Mouse (Mus musculus) embryo, embryonic 11.5 days (tissue): ENCODE results near the gene Mkrn1.
"Not testable (repeated sequence)": the region's sequence is repeated elsewhere in the genome, so short reads cannot be mapped to it uniquely, and the experiment has no call there.

Experiments
- DNase-seq: peaks from one replicate; pipeline ENCODE4 v3.0.0-alpha.2; 2012; ENCODE audit warnings: low read depth, low spot score

Mkrn1 gene

DNA sequence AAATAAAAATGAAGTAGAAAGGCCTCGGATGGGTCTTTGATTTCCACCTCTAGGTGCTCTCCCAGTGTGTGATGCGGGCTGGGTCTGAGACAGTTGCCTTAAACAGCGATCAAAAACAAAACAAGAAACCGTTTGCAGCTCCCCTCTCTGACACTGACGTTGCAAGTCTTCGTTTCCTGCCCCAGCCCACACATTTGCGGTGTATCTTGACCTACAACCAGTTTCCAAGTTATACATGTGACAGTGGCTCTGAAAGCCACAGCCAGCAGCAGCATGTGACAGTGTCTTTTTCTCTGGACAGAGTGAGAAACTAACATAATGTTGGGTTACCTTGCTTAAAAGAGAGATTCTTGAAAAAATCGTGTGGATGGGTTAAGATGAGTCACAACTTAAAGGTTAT lies 40.5 kb downstream of the Mkrn1 start:
- DNase-seq = no peak

- DNase-seq = no peak
Measured at GRCm38 (mm10) chr6:39379224-39379623, 41.0 kb downstream of the Mkrn1 start.

DNA sequence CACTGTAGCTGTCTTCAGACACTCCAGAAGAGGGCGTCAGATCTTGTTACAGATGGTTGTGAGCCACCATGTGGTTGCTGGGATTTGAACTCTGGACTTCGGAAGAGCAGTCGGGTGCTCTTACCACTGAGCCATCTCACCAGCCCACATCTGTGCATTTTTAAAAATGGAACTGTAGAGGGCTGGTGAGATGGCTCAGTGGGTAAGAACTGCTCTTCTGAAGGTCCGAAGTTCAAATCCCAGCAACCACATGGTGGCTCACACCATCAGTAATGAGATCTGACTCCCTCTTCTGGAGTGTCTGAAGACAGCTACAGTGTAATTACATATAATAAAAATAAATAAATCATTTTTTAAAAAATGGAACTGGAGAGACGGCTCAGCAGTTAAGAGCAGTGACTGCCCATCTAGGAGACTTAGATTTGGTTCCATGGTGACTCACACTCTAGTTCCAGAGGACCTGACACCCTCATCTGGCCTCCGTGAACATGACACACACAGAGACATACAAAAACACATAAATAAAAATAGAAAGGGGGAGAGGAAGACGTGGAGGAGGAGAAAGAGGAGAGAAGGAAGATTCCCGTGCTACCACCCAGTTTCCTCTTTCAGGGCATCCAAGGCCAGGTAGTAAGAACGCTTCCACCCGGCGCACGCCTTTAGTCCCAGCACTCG lies 42.0 kb downstream of the Mkrn1 start:
- not testable (repeated sequence) for DNase-seq

DNA sequence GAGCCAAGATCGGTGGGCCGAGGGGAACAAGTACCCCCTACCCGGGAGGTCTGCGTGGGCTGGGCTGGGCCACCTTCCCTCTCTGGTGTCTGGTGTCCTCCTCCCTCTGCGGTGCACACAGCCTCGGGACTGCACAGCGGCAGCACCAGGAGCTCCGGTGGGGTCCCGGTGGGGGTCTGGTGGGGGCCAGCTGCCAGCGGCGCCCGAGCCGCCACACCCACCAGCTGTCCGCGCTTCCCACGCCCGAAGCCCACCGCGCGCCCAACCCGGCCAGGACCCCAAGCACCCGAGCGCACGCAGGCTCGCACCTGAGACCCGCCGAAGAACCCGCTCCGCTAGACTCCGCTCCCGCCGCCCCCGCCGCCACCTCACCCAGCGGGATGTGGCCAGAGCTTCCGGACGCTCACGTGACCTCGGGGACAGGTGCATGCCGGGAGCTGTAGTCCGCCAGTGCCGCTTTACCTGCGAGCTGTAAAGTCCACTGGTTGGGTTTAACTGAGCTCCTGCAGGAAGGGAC lies 42.9 kb downstream of the Mkrn1 start, which contains the start of gene Slc37a3:
Gene Slc37a3 (minus strand): TSS at position 365 of the 517 bp plus-strand sequence.
- peak; percentile 69 for DNase-seq

DNA sequence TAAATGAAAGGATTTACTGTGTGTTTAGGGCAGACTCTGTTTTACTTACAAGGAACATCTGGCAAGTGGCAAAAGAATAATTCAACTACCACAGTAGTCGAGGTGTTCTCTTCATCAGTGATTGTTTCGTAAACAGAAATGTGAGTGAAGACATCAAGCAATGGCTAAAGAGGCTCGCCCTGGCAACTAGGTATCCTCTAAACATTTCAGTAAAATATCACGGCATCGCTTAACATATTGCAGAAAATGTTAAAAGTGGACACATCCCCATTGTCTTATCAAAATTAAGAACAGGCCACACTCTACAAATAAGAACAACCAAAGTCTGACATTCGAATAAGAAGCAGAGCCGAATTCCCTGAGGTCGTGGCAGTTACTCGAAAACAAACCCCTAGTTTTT lies 43.5 kb downstream of the Mkrn1 start:
- no peak for DNase-seq

- no peak for DNase-seq
Measured at GRCm38 (mm10) chr6:39373301-39373955, 46.8 kb downstream of the Mkrn1 start.

DNA sequence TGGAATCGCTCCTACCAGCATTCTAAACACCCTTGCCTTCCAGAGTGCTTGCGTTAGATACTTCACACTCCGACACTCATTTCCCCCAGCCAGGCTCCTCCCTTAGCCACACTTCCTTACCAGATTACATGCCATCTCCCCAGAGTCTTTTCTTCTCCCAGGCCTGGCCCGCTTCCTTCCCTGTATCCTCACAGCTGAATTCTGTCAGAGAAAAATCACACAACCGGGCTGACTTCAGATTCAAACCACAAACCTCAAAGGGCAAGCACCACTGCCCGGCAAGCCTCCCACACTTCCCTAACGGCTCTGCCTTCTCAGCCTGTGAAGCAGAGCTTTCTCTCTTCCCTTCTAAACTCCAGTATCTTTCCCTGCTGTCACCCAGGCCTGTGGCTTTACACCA lies 47.5 kb downstream of the Mkrn1 start:
- DNase-seq = no peak

GRCm38 (mm10) chr6:39372042-39372441 lies 48.2 kb downstream of the Mkrn1 start:
- DNase-seq = no peak

DNA sequence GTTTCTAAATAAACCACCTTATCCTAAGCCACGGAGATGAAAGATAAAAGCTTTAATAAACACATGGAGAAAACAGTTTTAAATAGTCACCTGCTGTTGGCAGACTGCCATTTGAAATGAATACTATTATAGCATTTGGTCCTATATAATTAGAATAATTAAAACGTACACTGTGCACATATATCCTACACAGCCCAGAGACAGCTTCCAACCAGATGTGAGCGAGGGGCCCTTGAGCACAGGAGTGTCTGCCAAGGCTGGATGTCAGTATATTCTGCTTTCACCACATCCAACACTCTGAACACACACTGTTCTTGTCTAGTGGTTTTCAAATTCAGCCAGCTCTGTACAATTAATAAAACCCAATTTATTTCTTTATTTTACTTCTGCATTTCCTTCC lies 50.6 kb downstream of the Mkrn1 start:
- DNase-seq = no peak

GRCm38 (mm10) chr6:39362684-39363083 lies 57.6 kb downstream of the Mkrn1 start:
- DNase-seq = no peak

DNA sequence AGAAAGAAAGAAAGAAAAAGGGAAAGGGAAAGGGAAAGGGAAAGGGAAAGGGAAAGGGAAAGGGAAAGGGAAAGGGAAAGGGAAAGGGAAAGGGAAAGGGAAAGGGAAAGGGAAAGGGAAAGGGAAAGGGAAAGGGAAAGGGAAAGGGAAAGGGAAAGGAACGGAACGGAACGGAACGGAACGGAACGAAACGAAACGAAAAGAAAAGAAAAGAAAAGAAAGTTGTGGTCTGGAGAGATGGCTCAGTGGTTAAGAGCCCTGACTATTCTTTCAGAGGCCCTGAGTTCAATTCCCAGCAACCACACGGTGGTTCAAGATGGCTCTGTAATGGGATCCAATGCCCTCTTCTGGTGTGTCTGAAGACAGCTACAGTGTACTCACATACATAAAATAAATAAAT lies 61.1 kb downstream of the Mkrn1 start:
- DNase-seq = not testable (repeated sequence)

GRCm38 (mm10) chr6:39348946-39349345 lies 71.3 kb downstream of the Mkrn1 start:
- DNase-seq = no peak

DNA sequence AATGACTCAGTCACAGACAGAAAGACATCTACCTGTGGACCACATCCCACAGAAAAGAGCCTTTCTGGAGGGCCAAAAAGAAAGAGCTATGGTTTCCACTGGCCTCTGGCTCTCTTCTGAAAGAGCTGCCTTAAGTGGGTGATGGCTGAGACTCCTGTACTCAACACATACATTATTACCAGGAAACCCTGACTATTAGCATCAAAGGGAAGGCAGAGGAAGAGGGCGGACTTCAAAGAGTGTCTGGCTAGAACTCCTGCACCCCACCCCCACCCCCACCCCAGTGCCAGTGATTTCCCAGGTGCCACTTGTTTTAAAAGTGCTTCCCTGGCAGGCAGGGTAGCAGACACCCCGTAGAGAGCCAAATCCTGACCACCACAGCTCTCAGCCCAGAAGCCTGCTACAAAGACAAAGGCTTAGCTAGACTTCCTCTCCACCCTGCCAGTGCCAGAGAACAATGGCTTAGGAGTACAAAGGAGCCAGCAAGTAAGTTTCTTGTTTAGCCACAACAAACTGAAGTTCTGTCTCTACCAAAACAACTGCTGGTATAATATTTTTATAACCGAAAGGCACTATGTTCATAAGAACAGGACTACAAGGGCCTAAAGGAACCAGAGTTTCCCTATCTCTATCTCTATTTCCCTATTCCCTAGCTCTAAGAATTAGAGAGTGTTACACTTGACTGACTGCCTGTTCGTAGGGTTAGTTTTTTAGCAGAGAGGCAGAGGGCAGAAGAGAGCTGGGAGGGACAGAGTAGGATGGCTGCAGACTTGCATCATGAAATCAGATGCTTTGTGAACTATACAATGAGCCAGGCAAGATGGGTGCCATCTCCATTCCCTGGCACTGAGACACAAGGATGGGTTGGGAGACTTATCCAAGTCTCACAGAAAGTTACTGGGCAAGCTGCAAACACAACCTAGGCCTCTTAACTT lies 72.1 kb downstream of the Mkrn1 start:
- DNase-seq = no peak
